Mouse (Mus musculus): ENCODE measurements at regions not wholly inside any gene's neighbourhood (a gene's known extent, or its start where the extent isn't known, plus 50 kb on each side); places are given as distances from the start of the nearest gene placed in this dataset.
"Not testable (repeated sequence)": the region's sequence is repeated elsewhere in the genome, so short reads cannot be mapped to it uniquely, and the experiment has no call there.

- DNase-seq (ENCODE audit: extremely low spot score, low spot score): no peak
These were observed 162.1 kb downstream of the Ifng start for GRCm38 (mm10) chr10:118602922-118603321.

GRCm38 (mm10) chr10:118603857-118604414, 163.1 kb downstream of the Ifng start:
- DNase-seq (ENCODE audit: extremely low spot score, low spot score): no peak

GRCm38 (mm10) chr10:118605156-118605821, 164.4 kb downstream of the Ifng start:
- DNase-seq (ENCODE audit: extremely low spot score, low spot score): no peak

GRCm38 (mm10) chr10:118607418-118607817, 166.6 kb downstream of the Ifng start:
- DNase-seq (ENCODE audit: extremely low spot score, low spot score): no peak

GRCm38 (mm10) chr10:118608376-118609145, 167.7 kb downstream of the Ifng start:
- no peak for DNase-seq (ENCODE audit: extremely low spot score, low spot score)

GRCm38 (mm10) chr10:118609157-118609556, 168.3 kb downstream of the Ifng start:
- DNase-seq (ENCODE audit: extremely low spot score, low spot score): no peak

GRCm38 (mm10) chr10:118610868-118611461, 170.1 kb downstream of the Ifng start:
- DNase-seq (ENCODE audit: extremely low spot score, low spot score): no peak

GRCm38 (mm10) chr10:118612091-118612490, 171.2 kb downstream of the Ifng start:
- no peak for DNase-seq (ENCODE audit: extremely low spot score, low spot score)

- no peak for DNase-seq (ENCODE audit: extremely low spot score, low spot score)
These were observed 172.3 kb downstream of the Ifng start for GRCm38 (mm10) chr10:118613056-118613695.

GRCm38 (mm10) chr10:118614251-118614865, 173.5 kb downstream of the Ifng start:
- no peak for DNase-seq (ENCODE audit: extremely low spot score, low spot score)

GRCm38 (mm10) chr10:118615131-118616020, 174.5 kb downstream of the Ifng start:
- DNase-seq (ENCODE audit: extremely low spot score, low spot score): no peak

- no peak for DNase-seq (ENCODE audit: extremely low spot score, low spot score)
These were observed 175.3 kb downstream of the Ifng start for GRCm38 (mm10) chr10:118616031-118616615.

- DNase-seq (ENCODE audit: extremely low spot score, low spot score): no peak
These were observed 176.6 kb downstream of the Ifng start for GRCm38 (mm10) chr10:118617291-118618044.

- DNase-seq (ENCODE audit: extremely low spot score, low spot score): not testable (repeated sequence)
These were observed 177.4 kb downstream of the Ifng start for GRCm38 (mm10) chr10:118618251-118618650.

- no peak for DNase-seq (ENCODE audit: extremely low spot score, low spot score)
These were observed 178.1 kb downstream of the Ifng start for GRCm38 (mm10) chr10:118618766-118619600.

GRCm38 (mm10) chr10:118619601-118620000, 178.8 kb downstream of the Ifng start:
- no peak for DNase-seq (ENCODE audit: extremely low spot score, low spot score)

- no peak for DNase-seq (ENCODE audit: extremely low spot score, low spot score)
These were observed 179.8 kb downstream of the Ifng start for GRCm38 (mm10) chr10:118620611-118621010.

GRCm38 (mm10) chr10:118621546-118621945, 180.7 kb downstream of the Ifng start:
- no peak for DNase-seq (ENCODE audit: extremely low spot score, low spot score)

Measured in neural tube, embryonic 10.5 days (tissue).